Mouse (Mus musculus) liver (tissue): ENCODE measurements around the gene Ttc7b.

Experiments
- DNase-seq: peaks from one replicate; pipeline ENCODE4 v3.0.0-alpha.2; 2020; ENCODE audit warnings: mixed read lengths

Gene Ttc7b

DNA sequence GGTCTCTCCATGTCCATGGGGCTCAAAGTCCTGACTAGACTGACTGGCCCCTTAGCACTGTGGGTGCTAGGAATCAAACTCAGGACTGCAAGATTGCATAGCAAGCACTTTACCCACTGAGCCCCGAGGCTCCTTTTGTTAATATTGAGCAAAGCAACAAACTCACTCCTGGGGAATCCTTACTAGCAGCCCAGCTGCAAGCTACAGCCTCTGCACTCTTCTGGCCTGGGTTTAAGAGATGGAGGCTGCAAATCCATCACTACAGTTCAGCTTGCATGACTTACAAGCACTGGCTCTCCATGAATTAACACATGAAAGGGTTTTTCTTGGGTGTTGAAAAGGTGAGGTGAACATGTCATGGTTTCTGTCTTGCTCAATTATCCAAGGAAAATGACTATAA is 142.8 kb downstream of the Ttc7b start:
- DNase-seq: no peak

DNA sequence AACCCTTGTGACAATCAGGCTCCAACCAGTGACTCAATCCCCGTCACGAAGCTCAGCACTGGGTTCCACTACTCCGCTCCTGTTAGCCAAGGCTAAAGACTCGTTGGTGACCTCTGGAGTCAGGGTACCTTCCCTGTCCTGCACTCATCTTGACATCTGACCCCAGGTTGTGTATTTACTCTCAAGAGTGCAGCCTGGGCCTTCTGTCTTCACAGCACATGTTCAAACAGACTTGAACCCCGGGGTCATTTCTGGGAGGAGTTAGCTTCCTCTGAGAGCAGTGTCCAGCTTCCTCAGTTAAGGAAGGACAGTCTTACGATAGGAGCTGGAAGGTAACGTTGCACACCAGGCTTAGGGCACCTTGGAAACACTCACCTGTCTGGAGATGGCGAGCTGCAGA is 144.8 kb downstream of the Ttc7b start:
- DNase-seq: no peak

DNA sequence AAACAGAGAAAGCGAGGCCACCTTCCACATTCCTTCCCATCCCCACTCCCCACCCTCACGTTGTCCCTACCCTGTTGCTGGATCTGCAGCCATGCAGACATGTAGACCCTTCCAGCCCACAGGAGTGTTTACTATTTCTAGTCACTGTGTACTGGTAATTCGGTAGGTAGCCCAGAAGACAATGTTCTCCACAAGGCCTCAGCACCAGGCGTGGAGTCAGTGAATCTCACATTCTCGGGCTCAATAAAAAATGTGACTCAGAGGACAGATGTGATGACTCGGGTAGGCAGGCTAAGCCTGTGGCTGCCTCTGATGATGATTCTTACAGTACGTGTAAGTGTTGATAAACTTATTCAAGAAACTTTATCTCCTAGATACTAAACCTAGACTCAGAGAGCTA is 147.8 kb downstream of the Ttc7b start:
- no peak for DNase-seq

DNA sequence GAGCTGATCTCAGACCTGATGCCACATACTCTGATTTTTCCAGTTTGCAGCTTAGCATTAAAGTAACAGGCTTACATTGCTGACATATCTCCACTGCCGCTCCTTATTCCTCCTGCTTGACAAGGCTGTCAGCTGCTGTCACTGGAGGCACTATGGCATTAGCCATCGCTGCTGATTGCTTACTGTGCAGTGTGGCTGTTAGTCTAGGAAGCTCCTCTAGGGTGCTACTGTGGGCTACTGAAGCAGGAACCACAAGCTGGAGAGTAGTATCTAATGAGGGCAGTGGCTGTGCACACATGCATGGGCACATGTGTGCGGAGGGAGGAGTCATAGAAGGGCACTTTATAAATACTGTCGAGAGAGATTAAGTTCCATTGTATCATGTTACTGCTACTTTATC is 148.6 kb downstream of the Ttc7b start:
- DNase-seq: no peak

DNA sequence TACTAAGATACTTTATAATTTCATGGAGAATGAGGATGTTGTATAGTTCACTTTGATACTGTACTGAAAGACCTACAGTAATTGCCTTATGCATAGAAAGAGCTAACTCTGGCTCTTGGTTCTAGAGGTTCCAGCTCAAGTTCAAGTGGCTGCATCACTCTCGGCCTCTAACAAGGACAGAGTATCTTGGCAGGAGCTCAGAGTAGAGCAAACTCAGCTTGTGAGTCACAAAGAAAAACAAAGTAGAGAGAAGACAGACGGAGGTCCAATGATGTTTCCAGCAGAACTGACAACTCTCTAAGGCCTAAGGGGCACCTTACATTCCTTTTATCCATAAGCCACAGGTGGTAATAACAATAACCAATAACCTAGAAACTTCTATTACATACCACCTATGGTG is 150.8 kb downstream of the Ttc7b start:
- DNase-seq: no peak

DNA sequence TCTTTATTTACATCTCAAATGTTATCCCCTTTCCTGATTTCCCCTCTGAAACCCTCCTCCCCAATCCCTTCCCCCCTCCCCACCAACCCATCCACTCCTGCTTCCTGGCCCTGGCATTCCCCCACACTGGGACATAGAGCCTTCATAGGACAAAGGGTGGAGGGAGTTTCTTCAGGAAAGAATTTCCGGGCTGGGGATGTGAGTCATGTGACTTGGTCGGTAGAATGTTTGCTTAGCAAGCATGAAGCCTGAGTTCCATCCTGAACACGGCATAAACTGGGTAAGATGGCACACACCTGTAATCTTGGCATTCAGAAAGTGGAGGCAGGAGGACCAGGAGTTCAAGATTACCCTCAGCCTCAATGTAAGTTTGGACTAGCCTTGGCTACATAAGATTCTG is 151.4 kb downstream of the Ttc7b start:
- DNase-seq: no peak

DNA sequence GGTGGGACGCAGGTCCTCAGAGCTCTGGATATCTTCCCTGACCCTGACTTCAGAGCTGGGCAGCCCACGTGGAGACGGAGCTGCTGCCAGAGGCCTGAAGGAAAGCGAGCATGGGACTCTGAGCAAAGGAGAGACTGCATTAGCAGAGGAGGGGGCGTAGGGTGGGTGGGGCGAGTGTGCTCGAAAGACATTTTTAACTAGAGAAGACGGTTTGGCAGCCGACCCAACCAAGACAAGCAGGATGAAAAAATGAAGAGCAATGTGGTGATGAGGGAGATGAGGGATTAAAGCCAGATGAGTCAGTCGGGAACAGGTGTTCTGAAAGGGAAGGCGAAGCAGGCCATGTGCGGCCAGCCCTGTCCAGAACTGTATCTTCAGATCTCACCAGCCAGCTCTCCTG is 159.3 kb downstream of the Ttc7b start:
- DNase-seq: no peak

DNA sequence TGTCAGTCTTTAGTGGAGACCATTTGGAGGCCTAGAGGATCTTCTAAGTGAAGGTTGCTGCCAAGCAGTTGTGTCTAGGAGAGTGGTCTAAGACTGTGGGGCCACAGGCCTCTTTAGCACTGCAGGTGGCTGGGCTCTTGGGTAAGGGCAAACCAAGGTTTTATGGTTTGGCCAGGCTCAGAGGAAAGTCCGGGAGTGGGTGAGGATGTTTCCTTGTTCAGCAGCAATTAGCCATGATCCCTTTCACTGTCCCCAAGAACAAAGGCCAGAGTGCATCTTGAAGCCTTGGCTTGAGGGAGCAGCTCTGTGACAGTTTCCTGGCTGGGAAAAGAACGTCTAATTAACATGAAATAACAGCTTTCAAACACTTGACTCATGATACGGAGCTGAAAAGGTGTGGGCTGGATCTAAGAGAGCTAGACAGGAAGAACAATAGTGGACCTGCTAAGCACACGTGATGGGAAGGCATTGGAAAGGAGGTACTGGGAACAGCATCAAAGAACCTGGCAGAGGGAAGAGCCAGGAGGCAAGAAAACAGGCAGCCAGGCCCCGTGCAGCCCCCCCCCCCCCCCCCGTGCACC is 162.5 kb downstream of the Ttc7b start:
- no peak for DNase-seq

DNA sequence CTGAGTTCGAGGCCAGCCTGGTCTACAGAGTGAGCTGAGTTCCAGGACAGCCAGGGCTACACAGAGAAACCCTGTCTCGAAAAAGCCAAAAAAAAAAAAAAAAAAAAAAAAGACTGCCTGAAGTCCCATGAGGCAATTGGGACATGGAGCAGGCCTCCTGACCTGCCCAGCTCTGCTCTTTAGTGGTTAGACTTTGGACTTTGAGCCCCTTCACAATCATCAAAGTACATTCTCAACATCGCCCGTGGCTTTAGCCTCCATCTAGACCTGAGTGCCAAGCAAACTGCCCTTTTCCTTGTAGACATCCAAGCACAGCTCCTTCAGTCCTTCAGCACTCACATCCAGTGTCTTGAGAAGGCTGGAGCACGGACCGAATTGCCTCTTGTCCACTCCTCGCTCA is 164.2 kb downstream of the Ttc7b start:
- DNase-seq: no peak

DNA sequence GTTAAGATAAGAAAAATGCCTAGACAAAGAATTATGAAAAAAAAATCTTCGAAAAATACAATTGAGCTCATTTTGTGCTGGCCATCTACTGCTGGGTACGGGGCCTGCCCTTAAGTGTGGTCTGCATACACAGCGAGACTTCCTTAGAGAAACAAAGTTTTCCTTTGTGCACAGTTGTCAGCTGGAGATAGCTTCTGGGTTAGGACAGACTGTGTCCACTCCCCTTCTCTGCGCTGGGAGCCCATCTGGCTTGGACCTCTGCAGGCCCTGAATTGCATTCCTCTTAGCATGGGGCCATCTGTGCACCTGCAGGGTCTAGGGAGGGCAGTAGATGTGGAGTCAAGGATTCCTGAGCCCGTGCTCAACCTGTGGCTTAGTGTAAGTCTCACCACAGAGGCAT is 165.1 kb downstream of the Ttc7b start:
- DNase-seq: no peak

DNA sequence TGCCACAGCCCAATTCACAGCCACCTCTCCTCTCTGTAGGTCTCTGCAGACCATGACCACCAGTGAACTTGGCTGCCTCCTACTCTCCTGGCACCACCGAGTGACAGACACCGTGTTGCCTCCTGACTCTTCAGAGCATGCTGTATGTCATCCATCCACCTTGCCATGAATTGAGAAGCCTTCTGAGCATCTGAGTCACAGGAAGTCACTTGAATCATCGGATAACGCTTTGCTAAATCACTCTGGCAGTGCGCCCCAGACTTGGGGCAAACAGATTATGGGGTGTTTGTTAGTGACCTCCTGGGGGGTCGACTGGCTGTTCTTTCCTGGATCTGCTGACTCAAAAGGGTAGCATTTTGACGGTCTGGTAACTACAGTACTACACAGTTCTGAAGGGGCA is 166.7 kb downstream of the Ttc7b start:
- DNase-seq: no peak

DNA sequence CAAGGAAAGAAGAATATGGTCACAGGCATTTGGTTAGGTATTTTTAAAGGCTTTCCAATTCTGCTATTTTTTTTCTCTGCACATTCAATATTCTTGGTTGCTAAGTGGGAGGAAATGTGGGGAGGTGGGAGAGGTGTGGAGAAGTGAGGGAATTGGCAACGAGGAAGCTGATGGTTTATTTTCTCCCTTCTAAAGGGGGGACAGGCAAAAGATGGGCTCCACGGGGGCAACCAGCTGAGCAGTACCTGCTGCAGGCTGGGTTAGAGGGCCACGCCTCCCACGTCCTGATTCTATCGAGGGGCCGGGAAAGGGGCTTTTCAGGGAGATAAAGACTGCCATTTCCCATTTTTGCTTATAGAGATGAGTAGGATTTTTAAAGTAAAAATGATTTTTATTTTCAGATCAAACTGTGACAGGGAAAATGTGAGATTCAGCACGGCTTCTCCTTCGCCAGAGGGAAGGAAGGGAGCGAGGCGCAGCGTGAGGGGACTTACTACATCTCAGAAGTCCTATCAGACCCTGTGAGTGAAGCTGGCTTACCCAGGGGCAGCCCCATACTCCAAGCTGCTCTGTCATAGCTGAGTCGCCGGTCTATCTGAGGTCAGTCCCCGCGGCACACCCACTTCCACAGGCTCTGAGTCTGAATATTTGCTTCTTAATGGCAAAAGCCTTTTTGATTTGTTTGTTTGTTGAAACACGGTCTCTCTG is 167.4 kb downstream of the Ttc7b start:
- no peak for DNase-seq

DNA sequence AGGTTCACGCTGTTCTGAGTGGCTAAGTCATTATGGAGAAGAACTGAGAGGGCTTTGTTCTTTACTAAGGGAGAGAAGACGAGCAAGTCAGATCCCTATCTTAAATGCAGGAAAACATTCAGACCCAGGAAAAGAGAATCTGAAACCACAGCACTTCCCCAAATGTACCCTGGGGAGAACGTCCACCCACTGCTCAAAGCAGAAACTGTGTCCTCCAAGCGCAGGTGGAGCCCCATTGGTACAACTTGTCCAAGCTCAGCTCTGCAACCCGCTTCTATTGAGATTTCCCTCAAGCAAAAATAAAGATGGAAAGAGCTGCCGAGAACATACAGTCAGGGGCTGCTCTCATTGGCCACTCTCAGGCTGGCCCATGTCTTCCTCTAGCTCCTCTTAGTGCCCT is 168.5 kb downstream of the Ttc7b start:
- DNase-seq: no peak

DNA sequence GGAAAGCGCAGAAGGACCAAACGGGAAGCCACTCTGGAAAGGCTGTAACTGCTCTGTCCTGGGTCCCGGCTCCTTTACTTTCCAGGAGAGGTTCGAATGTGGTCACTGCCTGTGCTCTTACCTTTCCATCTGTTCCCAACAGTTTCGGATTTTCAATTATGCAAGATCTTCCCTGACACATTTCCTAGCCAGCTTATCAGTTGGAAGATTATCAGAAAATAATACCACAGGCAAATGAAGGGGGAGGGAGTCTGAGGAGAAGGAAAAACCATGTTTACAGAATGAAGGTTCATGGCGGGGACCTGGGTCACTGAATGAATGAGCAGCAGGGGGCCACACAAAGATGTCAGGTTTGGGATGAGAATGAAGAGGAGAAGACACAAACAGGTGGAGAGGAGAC is 177.1 kb downstream of the Ttc7b start:
- DNase-seq: no peak

DNA sequence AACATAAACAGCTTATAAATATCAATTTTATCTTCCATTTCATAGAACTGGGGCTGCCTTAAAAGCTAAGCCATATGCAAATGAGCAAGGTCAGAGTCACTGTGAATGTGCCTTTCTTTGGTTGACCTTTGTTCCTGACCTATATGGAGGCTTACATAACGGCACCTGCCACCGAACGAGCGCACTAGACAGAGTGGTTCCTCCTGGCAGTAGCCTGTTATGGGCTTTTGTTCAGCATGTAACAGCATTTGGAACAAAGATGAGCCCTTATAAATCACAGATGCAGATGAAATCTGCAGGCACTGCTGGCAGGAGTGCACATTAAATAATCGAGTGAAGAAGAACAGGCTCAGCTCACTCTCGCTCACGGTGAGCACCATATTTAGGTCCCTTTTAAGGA is 179.0 kb downstream of the Ttc7b start:
- DNase-seq: no peak

DNA sequence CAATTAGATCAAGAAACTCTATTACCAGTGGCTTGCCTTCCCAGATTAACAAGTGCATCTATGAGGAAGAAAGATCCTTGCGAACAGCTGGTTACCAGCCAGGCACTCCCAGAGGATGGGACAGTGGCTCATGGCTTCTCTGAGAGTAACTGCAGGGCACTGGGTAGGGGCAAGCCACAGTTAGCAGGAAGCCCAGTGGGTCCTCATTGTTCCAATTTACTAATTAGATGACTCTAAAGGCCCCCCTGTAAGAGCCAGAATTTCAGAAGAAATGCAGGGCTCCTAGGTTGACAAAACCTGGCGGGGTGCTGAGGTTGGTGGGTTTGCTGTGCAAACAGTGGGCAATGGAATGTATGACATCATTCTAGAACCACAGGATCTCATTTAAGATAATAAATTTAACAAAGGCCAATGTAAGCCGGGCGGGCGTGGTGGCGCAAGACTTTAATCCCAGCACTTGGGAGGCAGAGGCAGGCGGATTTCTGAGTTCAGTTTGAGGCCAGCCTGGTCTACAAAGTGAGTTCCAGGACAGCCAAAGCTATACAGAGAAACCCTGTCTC is 179.6 kb downstream of the Ttc7b start:
- no peak for DNase-seq

DNA sequence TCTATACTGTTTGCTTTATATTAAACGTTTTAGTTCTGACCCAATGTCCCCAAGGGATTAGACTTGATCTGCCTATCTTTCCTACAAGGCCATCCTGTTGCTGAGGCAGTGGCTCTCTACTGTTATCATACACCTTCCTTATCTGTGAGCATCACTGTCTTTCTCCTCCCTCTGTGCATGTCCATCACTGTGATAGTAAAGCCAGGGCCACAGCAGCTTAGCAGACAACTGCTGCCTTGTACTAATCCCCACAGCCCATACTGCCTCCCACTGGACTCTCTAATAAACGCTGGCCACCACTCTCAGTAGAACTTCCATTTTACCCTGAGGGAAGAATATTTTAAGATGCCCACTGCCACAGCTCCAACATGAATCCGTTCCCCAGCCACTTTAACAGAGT is 182.6 kb downstream of the Ttc7b start:
- DNase-seq: no peak

DNA sequence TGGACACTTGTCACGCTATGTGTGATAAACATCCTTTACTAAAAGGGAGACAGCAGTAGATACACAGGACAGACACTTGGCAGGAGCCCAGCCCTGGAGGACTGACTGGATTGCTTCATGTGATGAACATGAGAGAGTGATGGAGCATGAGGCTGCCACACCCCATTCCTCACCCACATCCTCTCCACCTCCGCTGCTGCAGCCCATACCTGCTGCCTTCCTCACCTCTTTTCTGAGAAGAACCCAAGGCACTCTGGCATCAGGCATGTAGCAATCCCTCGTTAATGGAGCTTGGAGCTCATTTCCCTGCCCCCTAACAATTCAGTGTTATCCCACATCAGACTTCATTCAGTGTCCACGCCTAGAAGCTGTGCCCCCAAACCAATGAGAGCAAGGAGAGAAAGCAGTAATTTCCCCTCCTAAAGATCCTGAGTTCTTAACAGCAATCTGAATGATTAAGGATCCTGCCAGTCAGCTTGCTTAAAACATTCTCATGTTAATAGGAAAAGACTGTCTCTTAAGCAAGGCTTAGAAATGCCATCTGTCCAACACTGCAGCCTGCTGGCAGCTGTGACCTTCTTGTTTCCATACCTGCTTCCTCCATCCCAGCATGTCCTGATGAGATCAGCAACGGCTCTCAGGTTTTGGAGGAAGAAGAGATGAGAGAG is 183.1 kb downstream of the Ttc7b start:
- no peak for DNase-seq

DNA sequence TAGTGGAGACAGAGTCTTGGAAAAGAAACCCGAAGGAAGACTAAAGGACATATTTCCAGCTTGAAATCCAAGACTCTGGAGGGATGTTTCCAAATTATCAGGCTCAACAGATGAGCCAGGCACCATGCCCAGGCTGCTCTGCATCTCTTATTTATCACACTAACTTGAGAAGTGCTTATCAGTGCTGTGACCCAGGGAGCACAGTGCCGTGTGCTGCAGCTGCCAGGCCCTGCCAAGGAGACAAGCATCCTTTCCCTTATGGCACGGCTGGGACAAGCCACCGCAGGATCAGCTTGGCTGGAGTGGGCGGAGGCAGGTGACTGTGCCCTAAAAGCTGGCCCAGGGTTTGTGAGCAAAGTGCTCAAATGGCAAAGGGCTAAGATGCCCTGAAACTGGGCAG is 184.4 kb downstream of the Ttc7b start:
- no peak for DNase-seq

DNA sequence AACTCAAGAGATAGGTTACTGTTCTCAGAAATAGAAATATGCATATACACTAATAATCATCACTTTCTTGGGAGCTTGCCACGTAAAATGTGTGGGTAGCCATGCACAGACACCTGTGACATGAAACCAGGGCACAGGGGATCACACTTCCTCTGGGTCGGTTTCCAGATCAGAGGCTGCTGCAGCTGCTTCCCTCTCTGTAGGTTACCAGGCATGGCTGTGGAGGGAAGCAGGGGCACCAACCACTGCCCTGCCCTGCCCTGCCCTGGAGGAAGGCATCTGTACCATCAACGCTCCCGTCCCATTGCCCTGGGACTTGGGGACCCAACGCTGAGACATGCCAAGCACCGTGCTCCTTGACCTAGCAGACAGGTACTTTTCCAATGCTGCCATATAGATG is 188.8 kb downstream of the Ttc7b start:
- no peak for DNase-seq

DNA sequence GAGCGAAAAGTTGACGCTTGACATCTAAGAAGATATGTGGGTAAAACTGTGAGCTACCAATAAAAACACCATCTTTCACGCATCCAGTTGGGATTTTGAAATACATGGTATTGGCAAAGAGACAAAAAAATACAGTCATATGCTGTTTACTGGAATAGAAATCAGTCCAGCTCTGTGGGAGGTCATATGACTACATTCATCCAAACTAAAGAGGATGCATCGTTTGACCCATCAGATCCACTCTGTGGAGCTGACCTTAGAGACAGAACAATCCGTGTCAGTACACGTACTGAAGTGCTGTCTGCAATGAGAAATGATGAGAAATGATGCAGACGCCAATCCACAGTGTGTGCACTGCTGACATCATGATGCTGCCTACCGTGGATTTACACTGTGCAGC is 190.4 kb downstream of the Ttc7b start:
- DNase-seq: no peak

DNA sequence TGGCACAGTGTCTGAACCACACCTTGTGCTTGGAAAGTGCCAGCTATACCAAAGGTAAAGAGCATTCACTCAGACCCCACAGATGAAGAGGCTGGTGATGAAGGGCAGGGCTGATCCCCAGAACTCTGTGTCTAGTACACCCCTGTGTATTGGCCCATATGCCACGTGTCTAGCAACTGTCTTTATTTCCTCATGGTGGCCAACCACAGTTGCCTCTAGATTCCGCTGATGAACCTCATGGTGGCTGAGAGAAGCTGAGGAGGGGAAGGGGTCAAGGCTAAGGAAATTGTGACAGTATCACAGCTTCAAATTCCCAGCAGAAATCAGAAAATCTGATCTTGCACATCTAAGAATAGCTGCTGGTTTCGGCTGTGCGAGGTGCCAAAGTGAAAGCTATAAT is 191.6 kb downstream of the Ttc7b start:
- DNase-seq: no peak

DNA sequence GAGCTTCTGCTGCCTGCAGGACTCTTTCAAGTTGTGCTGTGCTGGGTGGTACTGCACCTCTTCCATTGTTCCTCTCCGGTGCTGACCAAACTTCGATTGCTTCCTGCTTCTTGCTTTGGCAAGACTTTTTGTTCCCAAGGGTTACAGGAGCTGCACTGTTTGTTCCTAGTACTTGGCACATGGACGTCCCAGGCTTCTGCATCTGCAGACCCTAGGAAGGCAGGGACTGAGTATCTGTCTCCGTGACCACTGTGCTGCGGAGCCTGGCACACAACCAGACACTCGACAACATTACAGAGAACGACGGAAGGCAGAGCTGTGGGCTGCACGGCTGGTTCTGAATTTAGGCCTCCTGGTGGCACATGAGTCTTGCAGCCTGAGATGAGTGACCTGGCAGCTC is 192.1 kb downstream of the Ttc7b start:
- DNase-seq: no peak

DNA sequence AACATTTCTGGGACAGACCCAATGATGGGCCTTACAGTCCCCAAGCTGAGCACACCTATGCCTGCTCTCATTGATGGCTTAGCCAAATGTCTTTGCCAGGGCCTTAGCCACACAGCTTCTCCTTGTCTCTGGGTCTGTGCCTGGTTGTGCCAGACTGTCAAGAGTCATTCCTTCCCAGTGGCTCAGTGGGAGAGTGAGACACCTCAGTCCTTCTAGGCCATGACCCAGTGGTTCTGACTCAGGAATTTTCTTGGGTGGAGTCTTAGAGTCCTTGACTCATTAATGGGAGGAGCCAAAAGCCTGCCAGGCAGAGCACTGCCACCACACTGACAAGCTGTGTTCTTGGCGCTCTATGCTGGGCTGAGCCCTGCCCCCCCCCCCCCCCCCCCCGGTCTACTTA is 193.9 kb downstream of the Ttc7b start:
- DNase-seq: no peak
